Mouse (Mus musculus) kidney, postnatal 0 days (tissue): ENCODE measurements around the gene Erc2. TPM values are rescaled to one million over a fixed set of nuclear protein-coding genes. Genes with fewer than 3 reads are reported as not detected.

ENCODE experiments used
- ATAC-seq: fragments of 200-750 bp; cut with Nextera tagmentation; replicated peaks from 2 replicates; pipeline ENCODE4 v1.8.0; 2017; ENCODE audit warnings: low read depth, moderate number of reproducible peaks, moderate TSS enrichment, moderate library complexity; ENCODE audit not compliant: low FRiP score
- DNase-seq: peaks from one replicate; pipeline ENCODE4 v3.0.0-alpha.2; 2016; ENCODE audit warnings: low spot score
- H3K27ac ChIP-seq: fragments of 300-500 bp; sonication (generic); 2 replicates; pipeline ENCODE4 v1.5.1; 2014; ENCODE audit warnings: mild to moderate bottlenecking
- H3K27me3 ChIP-seq: fragments of 300-500 bp; sonication (generic); 2 replicates; pipeline ENCODE4 v1.6.1; 2014; ENCODE audit warnings: low read length, mixed read lengths; ENCODE audit not compliant: insufficient read depth
- H3K36me3 ChIP-seq: fragments of 300-500 bp; sonication (generic); 2 replicates; pipeline ENCODE4 v1.6.1; 2014; ENCODE audit warnings: low read length, mixed read lengths; ENCODE audit not compliant: insufficient read depth
- H3K4me1 ChIP-seq: fragments of 300-500 bp; sonication (generic); replicated peaks from 2 replicates; pipeline ENCODE4 v1.6.1; 2014; ENCODE audit warnings: antibody characterized with exemption, low read length, mixed read lengths; ENCODE audit not compliant: insufficient read depth
- H3K4me2 ChIP-seq: fragments of 300-500 bp; sonication (generic); 2 replicates; pipeline ENCODE4 v1.6.1; 2014; ENCODE audit warnings: mild to moderate bottlenecking, low read length, moderate library complexity, mixed read lengths
- H3K4me3 ChIP-seq: fragments of 300-500 bp; sonication (generic); replicated peaks from 2 replicates; pipeline ENCODE4 v1.5.1; 2014; ENCODE audit warnings: low read depth, low read length
- H3K9ac ChIP-seq: fragments of 300-500 bp; sonication (generic); 2 replicates; pipeline ENCODE4 v1.6.1; 2014; ENCODE audit warnings: low read depth, low read length
- H3K9me3 ChIP-seq: fragments of 300-500 bp; sonication (generic); replicated peaks from 2 replicates; pipeline ENCODE4 v1.6.1; 2016; ENCODE audit warnings: low read length, inconsistent platforms, mixed read lengths
- CTCF ChIP-seq: IDR thresholded peaks from 2 replicates; pipeline ENCODE4 v1.5.1; 2016; ENCODE audit warnings: antibody characterized with exemption, low read depth, mild to moderate bottlenecking, moderate library complexity
- WGBS: fragments of 180-500 bp; shearing (Covaris S2); extraction: QIAGEN DNeasy Blood & Tissue Kit; methylation state at CpG from one replicate; pipeline ENCODE4 v1.1.7; 2014; 5-methylcytosine and 5-hydroxymethylcytosine counted together
- polyA plus RNA-seq: library from polyadenylated mRNA; unstranded; fragments of >200 nt; fragmentation: Nextera tagmentation; extraction: Ambion mirVana; gene quantifications from 2 replicates; pipeline ENCODE4 v1.2.1, GENCODE M21; 2015

Gene Erc2
- polyA plus RNA-seq, 1 experiment from 2014 or later = 6.8 TPM

- no peaks in the 10 kb centered on the region for H3K36me3 ChIP-seq
- H3K9me3 ChIP-seq = no peaks in the 10 kb centered on the region
- no peak overlapping the region for H3K9ac ChIP-seq
- DNase-seq (peak; percentile 46), ATAC-seq (no peak)
- 34% methylated on average over 6 of the region's 6 CpGs for WGBS
- H3K27ac ChIP-seq = no peak overlapping the region
- no peak for TF ChIP-seq CTCF
- H3K4me1 ChIP-seq = no peaks in the 10 kb centered on the region
- H3K4me2 ChIP-seq = no peak overlapping the region
- no peak overlapping the region for H3K4me3 ChIP-seq
- no peaks in the 10 kb centered on the region for H3K27me3 ChIP-seq
These were observed 193.5 kb downstream of the Erc2 start for GRCm38 (mm10) chr14:27815739-27816138.

GRCm38 (mm10) chr14:27818986-27819385, 196.8 kb downstream of the Erc2 start:
- no peak for TF ChIP-seq CTCF
- Histone ChIP-seq H3K27me3 (no peaks in the 10 kb centered on the region), H3K4me3 (no peak overlapping the region), H3K9ac (no peak overlapping the region), H3K4me1 (no peaks in the 10 kb centered on the region), H3K27ac (no peak overlapping the region), H3K36me3 (no peaks in the 10 kb centered on the region), H3K4me2 (no peak overlapping the region), H3K9me3 (no peaks in the 10 kb centered on the region)
- 92% methylated on average over 5 of the region's 5 CpGs for WGBS
- DNase-seq (no peak), ATAC-seq (no peak)

GRCm38 (mm10) chr14:27821801-27822200, 199.6 kb downstream of the Erc2 start:
- Histone ChIP-seq H3K9me3 (no peaks in the 10 kb centered on the region), H3K4me2 (no peak overlapping the region), H3K4me1 (no peaks in the 10 kb centered on the region), H3K27me3 (no peaks in the 10 kb centered on the region), H3K9ac (no peak overlapping the region), H3K36me3 (no peaks in the 10 kb centered on the region), H3K4me3 (no peak overlapping the region), H3K27ac (no peak overlapping the region)
- DNase-seq (no peak), ATAC-seq (no peak)
- TF ChIP-seq CTCF = no peak; the same call in 1 of the 2 replicates

- no peaks in the 10 kb centered on the region for H3K27me3 ChIP-seq
- no peak overlapping the region for H3K27ac ChIP-seq
- TF ChIP-seq CTCF = no peak
- no peaks in the 10 kb centered on the region for H3K36me3 ChIP-seq
- DNase-seq (no peak), ATAC-seq (no peak)
- no peaks in the 10 kb centered on the region for H3K9me3 ChIP-seq
- 91% methylated on average over 6 of the region's 6 CpGs for WGBS
- no peak overlapping the region for H3K9ac ChIP-seq
- H3K4me2 ChIP-seq = no peak overlapping the region
- no peak overlapping the region for H3K4me3 ChIP-seq
- H3K4me1 ChIP-seq = no peaks in the 10 kb centered on the region
These were observed 200.3 kb downstream of the Erc2 start for GRCm38 (mm10) chr14:27822566-27822965.

GRCm38 (mm10) chr14:27823048-27823447, 200.8 kb downstream of the Erc2 start:
- no peak for DNase-seq
- Histone ChIP-seq H3K27me3 (no peaks in the 10 kb centered on the region), H3K4me2 (no peak overlapping the region), H3K27ac (no peak overlapping the region), H3K9me3 (no peaks in the 10 kb centered on the region), H3K4me1 (no peaks in the 10 kb centered on the region), H3K9ac (no peak overlapping the region), H3K36me3 (no peaks in the 10 kb centered on the region), H3K4me3 (no peak overlapping the region)
- WGBS = 14% methylated on average over 3 of the region's 3 CpGs
- no peak for TF ChIP-seq CTCF
- no peak for ATAC-seq

GRCm38 (mm10) chr14:27823897-27824296, 201.7 kb downstream of the Erc2 start:
- Histone ChIP-seq H3K4me2 (no peak overlapping the region), H3K4me1 (no peaks in the 10 kb centered on the region), H3K27me3 (no peaks in the 10 kb centered on the region), H3K36me3 (no peaks in the 10 kb centered on the region), H3K9me3 (no peaks in the 10 kb centered on the region), H3K9ac (no peak overlapping the region), H3K4me3 (no peak overlapping the region), H3K27ac (no peak overlapping the region)
- TF ChIP-seq CTCF = no peak
- ATAC-seq (no peak), DNase-seq (no peak)
- WGBS = 73% methylated on average over 6 of the region's 6 CpGs

GRCm38 (mm10) chr14:27826829-27827228, 204.6 kb downstream of the Erc2 start:
- Histone ChIP-seq H3K4me2 (no peak overlapping the region), H3K9ac (no peak overlapping the region), H3K36me3 (no peaks in the 10 kb centered on the region), H3K4me3 (no peak overlapping the region), H3K27me3 (no peaks in the 10 kb centered on the region), H3K9me3 (no peaks in the 10 kb centered on the region), H3K27ac (no peak overlapping the region), H3K4me1 (no peaks in the 10 kb centered on the region)
- ATAC-seq (no peak), DNase-seq (no peak)
- 97% methylated on average over 1 of the region's 1 CpGs for WGBS
- TF ChIP-seq CTCF = no peak
